Mouse (Mus musculus) embryo, embryonic 11.5 days (tissue): Measurements from ENCODE around the gene Trappc11.
"Not testable (repeated sequence)": the region's sequence is repeated elsewhere in the genome, so short reads cannot be mapped to it uniquely, and the experiment has no call there.

Experiments used
- DNase-seq: peaks from one replicate; pipeline ENCODE4 v3.0.0-alpha.2; 2012; ENCODE audit warnings: low read depth, low spot score

Gene Trappc11

GRCm38 (mm10) chr8:47487231-47487630, 46.0 kb downstream of the Trappc11 start:
- no peak for DNase-seq

- DNase-seq: no peak
Measured at GRCm38 (mm10) chr8:47482354-47483071, 50.8 kb downstream of the Trappc11 start.

GRCm38 (mm10) chr8:47480039-47480438, 53.2 kb downstream of the Trappc11 start:
- DNase-seq: no peak

- DNase-seq: no peak
Measured at GRCm38 (mm10) chr8:47461650-47462049, 71.6 kb downstream of the Trappc11 start.

- DNase-seq: no peak
Measured at GRCm38 (mm10) chr8:47459216-47459749, 74.0 kb downstream of the Trappc11 start.

GRCm38 (mm10) chr8:47458591-47458990, 74.7 kb downstream of the Trappc11 start:
- DNase-seq: no peak

- not testable (repeated sequence) for DNase-seq
Measured at GRCm38 (mm10) chr8:47449211-47449610, 84.1 kb downstream of the Trappc11 start.

GRCm38 (mm10) chr8:47446312-47447046, 86.8 kb downstream of the Trappc11 start, which contains the start of gene Stox2:
Gene Stox2 (minus strand): TSS chr8:47446362.
- no peak for DNase-seq
